Mouse (Mus musculus) midbrain, postnatal 0 days (tissue): ENCODE data around the gene Nudt9. TPM values are rescaled to one million over a fixed set of nuclear protein-coding genes. Genes with fewer than 3 reads are reported as not detected.

ENCODE experiments used
- ATAC-seq: fragments of 200-750 bp; cut with Nextera tagmentation; 2 replicates; pipeline ENCODE4 v1.8.0; 2017; ENCODE audit warnings: moderate number of reproducible peaks, mild to moderate bottlenecking, moderate TSS enrichment, moderate library complexity; ENCODE audit not compliant: low FRiP score
- DNase-seq: peaks from one replicate; pipeline ENCODE4 v3.0.0-alpha.2; 2015; ENCODE audit warnings: low spot score
- H3K27ac ChIP-seq: fragments of 300-500 bp; sonication (generic); 2 replicates; pipeline ENCODE4 v1.5.1; 2014; ENCODE audit warnings: low read depth, mild to moderate bottlenecking, low read length, mixed read lengths
- H3K27me3 ChIP-seq: fragments of 300-500 bp; sonication (generic); 2 replicates; pipeline ENCODE4 v1.6.1; 2014; ENCODE audit warnings: low read length, control low read depth, mixed read lengths; ENCODE audit not compliant: insufficient read depth
- H3K36me3 ChIP-seq: fragments of 300-500 bp; sonication (generic); 2 replicates; pipeline ENCODE4 v1.6.1; 2014; ENCODE audit warnings: low read length, control low read depth, mixed read lengths; ENCODE audit not compliant: insufficient read depth
- H3K4me1 ChIP-seq: fragments of 300-500 bp; sonication (generic); 2 replicates; pipeline ENCODE4 v1.6.1; 2014; ENCODE audit warnings: mild to moderate bottlenecking, control low read depth, antibody characterized with exemption, low read length, mixed read lengths; ENCODE audit not compliant: insufficient read depth
- H3K4me2 ChIP-seq: fragments of 300-500 bp; sonication (generic); 2 replicates; pipeline ENCODE4 v1.6.1; 2014; ENCODE audit warnings: low read depth, mild to moderate bottlenecking, low read length, mixed read lengths; ENCODE audit not compliant: poor library complexity, severe bottlenecking
- H3K4me3 ChIP-seq: fragments of 300-500 bp; sonication (generic); 2 replicates; pipeline ENCODE4 v1.5.1; 2014; ENCODE audit warnings: low read depth, mild to moderate bottlenecking, low read length, moderate library complexity
- H3K9ac ChIP-seq: fragments of 300-500 bp; sonication (generic); replicated peaks from 2 replicates; pipeline ENCODE4 v1.6.1; 2014; ENCODE audit warnings: mild to moderate bottlenecking, low read length, moderate library complexity, mixed read lengths; ENCODE audit not compliant: poor library complexity, severe bottlenecking
- H3K9me3 ChIP-seq: fragments of 300-500 bp; sonication (generic); 2 replicates; pipeline ENCODE4 v1.6.1; 2016; ENCODE audit warnings: low read length, control low read depth
- CTCF ChIP-seq: IDR thresholded peaks from 2 replicates; pipeline ENCODE4 v1.5.1; 2016; ENCODE audit warnings: antibody characterized with exemption, mild to moderate bottlenecking
- WGBS: fragments of 180-500 bp; shearing (Covaris S2); extraction: QIAGEN DNeasy Blood & Tissue Kit; methylation state at CpG from one replicate; pipeline ENCODE4 v1.1.7; 2014; 5-methylcytosine and 5-hydroxymethylcytosine counted together
- polyA plus RNA-seq: library from polyadenylated mRNA; unstranded; fragments of >200 nt; fragmentation: Nextera tagmentation; extraction: Ambion mirVana; gene quantifications from 2 replicates; pipeline ENCODE4 v1.2.1, GENCODE M21; 2015
- total RNA-seq: library from RNA; depleted of rRNA; stranded (reverse); fragments of >200 nt; gene quantifications from 2 replicates; pipeline ENCODE4 v1.2.3, GENCODE M21; 2014

Nudt9 gene
- total and polyA plus RNA-seq, 2 experiments from 2014 or later, result 48.9 to 70.4 TPM

DNA sequence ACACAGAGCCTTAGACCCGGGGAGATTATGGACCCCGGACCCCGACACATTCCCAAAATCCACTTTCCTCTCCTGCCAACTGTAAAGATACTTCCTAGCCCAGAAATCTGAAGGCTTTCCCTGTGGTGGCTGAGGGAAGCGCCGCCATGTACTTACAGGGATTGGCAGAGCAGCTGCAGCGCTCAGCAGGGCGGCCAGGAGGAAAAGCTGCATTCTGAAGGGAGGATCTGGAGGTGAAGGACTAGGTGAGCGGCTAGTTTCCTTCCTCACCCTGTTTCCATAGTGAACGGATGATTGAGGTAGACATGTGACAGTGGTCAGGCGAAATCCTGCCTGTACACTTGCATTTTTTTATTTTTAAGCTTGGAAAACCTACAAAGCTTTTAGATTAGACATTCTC is 30.3 kb downstream of the Nudt9 start:
- no peaks in the 10 kb centered on the region for H3K9me3 ChIP-seq
- TF ChIP-seq CTCF, result no peak
- DNase-seq (peak; percentile 27), ATAC-seq (no peak)
- WGBS, result 28% methylated on average over 10 of the region's 10 CpGs
- H3K27ac ChIP-seq, result 0 out of 2 replicates have a peak overlapping the region, but pooled peaks have one; percentile 12
- no peak overlapping the region for H3K4me2 ChIP-seq
- no peaks in the 10 kb centered on the region for H3K36me3 ChIP-seq
- H3K9ac ChIP-seq, result no peak overlapping the region
- no peaks in the 10 kb centered on the region for H3K27me3 ChIP-seq
- no peak overlapping the region for H3K4me3 ChIP-seq
- H3K4me1 ChIP-seq, result no peaks in the 10 kb centered on the region; the same call in 1 of the 2 replicates

DNA sequence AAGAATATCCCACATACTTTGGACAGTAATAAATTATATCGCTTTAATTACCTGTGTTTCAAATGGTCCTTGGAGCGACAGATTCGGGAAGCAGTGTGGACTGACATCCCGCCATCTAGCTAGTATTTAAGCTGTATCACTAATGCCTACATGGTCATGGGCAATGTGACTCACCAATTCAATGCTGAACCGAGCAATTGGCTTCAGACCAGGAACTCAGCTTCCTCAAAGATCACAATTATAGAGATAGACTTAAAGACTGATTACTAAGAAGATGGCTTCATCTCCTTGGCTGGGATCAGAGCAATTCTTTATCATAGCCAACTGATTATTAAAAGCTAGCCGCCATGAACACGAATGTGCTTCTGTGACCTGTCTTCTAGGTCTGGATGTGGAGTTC is 31.4 kb downstream of the Nudt9 start, which contains the start of gene Gm17660:
TSS of gene Gm17660 (minus strand) at position 101 of the 400 bp plus-strand sequence.
- Histone ChIP-seq H3K27me3 (no peaks in the 10 kb centered on the region), H3K4me3 (no peak within 1 kb of the TSS), H3K36me3 (no peaks in the 10 kb centered on the region), H3K4me1 (no peaks in the 10 kb centered on the region; the same call in 1 of the 2 replicates), H3K9ac (no peak within 1 kb of the TSS), H3K4me2 (no peak within 1 kb of the TSS), H3K27ac (no peak within 1 kb of the TSS), H3K9me3 (no peaks in the 10 kb centered on the region)
- WGBS, result 94% methylated on average over 7 of the region's 7 CpGs
- TF ChIP-seq CTCF, result no peak
- DNase-seq (no peak), ATAC-seq (no peak)

DNA sequence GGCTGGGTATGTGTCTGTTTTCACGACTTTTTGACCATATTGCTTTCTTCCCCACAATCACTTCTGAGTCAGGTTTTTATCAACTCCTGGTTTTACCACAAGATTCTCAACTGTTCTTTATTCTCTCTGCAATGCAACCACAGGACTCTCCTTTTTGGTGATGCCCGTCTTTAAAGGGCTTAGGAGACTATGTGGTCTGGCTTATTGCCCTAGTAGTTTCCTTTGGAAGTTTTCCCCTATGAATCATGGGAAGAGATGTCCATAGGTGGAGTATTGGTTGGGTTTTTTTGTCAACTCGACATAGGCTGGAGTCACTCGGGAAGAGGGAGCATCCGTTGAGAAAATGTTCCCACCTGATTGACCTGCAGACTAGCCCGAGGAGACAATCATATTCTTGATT is 34.6 kb downstream of the Nudt9 start:
- no peak for DNase-seq
- Histone ChIP-seq H3K27ac (no peak overlapping the region), H3K4me2 (no peak overlapping the region), H3K9me3 (no peaks in the 10 kb centered on the region), H3K36me3 (no peaks in the 10 kb centered on the region), H3K9ac (no peak overlapping the region), H3K4me3 (no peak overlapping the region), H3K4me1 (no peaks in the 10 kb centered on the region), H3K27me3 (no peaks in the 10 kb centered on the region)
- TF ChIP-seq CTCF, result no peak
- ATAC-seq, result no peak
- WGBS, result 88% methylated on average over 6 of the region's 6 CpGs

DNA sequence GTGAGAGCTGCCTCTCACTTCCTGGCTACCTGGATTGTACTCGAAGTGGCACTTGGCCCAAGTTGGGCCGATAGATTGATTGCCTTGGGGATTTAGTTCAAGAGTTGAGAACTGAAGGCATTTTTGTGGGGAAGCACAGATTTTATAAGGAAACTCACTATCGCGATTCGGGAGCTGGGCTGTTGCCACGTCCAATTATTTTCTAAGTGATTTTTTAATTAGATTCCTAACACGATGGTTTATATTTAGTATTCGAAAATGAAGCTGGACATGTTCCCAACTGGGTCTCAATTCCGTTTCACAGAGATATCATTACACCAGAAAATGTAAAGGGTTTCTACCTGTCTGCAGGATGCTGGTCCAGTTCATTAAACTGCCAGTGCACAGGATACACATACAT is 39.3 kb downstream of the Nudt9 start:
- no peak for TF ChIP-seq CTCF
- 89% methylated on average over 9 of the region's 9 CpGs for WGBS
- ATAC-seq (no peak), DNase-seq (no peak)
- Histone ChIP-seq H3K9ac (no peak overlapping the region), H3K4me3 (no peak overlapping the region), H3K9me3 (no peaks in the 10 kb centered on the region), H3K4me2 (no peak overlapping the region), H3K4me1 (no peaks in the 10 kb centered on the region), H3K36me3 (peaks cover 4% of the 10 kb centered on the region; the same call in 1 of the 2 replicates), H3K27ac (no peak overlapping the region), H3K27me3 (no peaks in the 10 kb centered on the region)

DNA sequence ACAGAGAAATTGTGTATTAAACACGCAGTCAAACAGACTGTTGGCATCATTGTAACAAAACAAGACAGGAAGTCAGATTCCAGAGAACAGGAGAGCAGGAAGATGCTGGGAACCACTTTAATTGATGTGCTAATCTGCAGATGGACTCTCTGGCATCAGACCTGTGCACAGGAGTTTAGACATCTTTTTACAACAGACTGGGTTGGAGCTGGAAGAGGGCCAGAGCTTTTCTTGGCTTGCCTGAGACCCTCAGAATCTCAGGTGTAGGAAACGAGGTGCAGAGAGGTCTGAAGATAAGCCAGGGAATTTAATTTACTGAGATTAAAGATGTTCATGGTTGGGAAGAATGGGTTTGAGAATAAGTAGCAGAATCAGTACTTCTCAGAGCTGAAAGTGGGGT is 43.6 kb downstream of the Nudt9 start:
- Histone ChIP-seq H3K4me3 (no peak overlapping the region), H3K9ac (no peak overlapping the region), H3K4me2 (no peak overlapping the region), H3K27me3 (no peaks in the 10 kb centered on the region), H3K27ac (no peak overlapping the region), H3K4me1 (no peaks in the 10 kb centered on the region), H3K36me3 (peaks cover 9% of the 10 kb centered on the region), H3K9me3 (no peaks in the 10 kb centered on the region)
- no peak for TF ChIP-seq CTCF
- WGBS, result 69% methylated on average over 2 of the region's 2 CpGs
- ATAC-seq (no peak), DNase-seq (peak; percentile 53)

DNA sequence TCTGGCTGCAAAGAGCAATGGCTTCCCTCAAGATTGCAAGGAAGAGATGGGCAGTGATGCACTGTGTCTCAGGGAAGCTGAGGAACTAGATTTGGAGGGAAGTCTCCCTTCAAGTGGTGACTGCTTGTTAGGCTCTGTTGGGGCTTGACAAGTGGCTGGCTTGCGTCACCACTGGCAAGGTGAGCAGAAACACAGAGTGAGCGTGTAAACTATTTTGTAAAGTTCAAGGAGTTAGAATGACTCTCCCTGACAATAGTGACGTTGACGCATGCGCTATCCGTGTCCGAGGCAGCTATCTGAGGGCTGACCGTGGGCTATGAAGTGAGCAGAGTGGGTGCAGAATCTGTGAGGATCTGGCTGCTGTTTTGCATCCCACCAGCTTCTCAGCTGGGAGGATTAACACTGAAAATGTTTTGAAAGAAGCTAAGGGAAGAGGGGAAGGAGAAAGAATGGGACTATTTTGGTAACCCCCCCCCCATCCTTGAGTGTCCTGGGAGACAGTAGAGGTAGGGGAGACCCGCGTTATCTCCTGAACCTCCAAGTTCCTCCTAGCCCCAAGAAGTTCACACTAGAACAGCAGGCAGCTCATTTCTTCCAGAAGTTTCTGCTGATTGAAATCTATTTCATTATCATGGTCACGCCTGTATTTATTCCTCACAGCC is 49.4 kb downstream of the Nudt9 start:
- no peaks in the 10 kb centered on the region for H3K4me1 ChIP-seq
- no peak overlapping the region for H3K9ac ChIP-seq
- H3K4me2 ChIP-seq, result no peak overlapping the region
- no peaks in the 10 kb centered on the region for H3K27me3 ChIP-seq
- no peaks in the 10 kb centered on the region for H3K9me3 ChIP-seq
- H3K4me3 ChIP-seq, result no peak overlapping the region
- WGBS, result 77% methylated on average over 11 of the region's 11 CpGs
- no peak for ATAC-seq
- no peak for DNase-seq
- H3K36me3 ChIP-seq, result peaks cover 4% of the 10 kb centered on the region; the same call in 1 of the 2 replicates
- 0 out of 2 replicates have a peak overlapping the region, but pooled peaks have one; percentile 8 for H3K27ac ChIP-seq
- no peak for TF ChIP-seq CTCF
